In the genomic region with DNA sequence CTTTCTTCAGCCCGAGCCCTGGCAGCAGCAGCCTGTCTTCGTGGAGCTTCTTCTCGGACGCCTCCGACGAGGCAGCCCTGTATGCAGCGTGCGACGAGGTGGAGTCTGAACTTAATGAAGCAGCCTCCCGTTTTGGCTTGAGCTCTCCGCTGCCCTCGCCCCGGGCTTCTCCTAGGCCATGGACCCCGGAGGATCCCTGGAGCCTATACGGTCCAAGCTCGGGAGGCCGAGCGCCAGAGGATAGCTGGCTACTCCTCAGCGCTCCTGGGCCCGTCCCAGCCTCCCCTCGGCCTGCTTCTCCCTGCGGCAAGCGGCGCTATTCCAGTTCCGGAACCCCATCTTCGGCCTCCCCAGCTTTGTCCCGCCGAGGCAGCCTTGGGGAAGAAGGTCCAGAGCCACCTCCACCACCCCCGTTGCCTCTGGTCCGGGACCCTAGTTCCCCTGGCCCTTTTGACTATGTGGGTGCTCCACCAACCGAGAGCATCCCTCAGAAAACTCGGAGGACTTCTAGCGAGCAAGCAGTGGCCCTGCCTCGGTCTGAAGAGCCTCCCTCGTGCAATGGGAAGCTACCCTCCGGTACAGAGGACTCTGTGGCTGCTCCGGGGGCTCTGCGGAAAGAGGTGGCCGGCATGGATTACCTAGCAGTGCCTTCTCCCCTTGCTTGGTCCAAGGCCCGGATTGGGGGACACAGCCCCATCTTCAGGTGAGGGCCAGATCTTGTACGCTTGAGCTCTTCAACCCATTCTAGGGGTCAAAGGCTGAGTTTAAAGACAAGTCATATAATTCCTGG, we compare ENCODE assay signal across 8 mouse cellular contexts. TPM values are rescaled to one million over a fixed set of nuclear protein-coding genes. Genes with fewer than 3 reads are reported as not detected.
DNase-seq lines count a peak whose midpoint lies in the region; ATAC-seq lines count a peak whose summit lies in the region.

No protein-coding gene starts in this region.

- no peak overlapping the region for H3K27ac ChIP-seq in hindbrain, embryonic 15.5 days (replicated peaks)
- H3K27ac ChIP-seq in midbrain, embryonic 15.5 days = no peak overlapping the region

- H3K4me1 ChIP-seq in hindbrain, embryonic 15.5 days (replicated peaks) = peaks cover 41% of the 10 kb centered on the region
- peaks cover 43% of the 10 kb centered on the region for H3K4me1 ChIP-seq in midbrain, embryonic 15.5 days

- no peak for ATAC-seq in hindbrain, embryonic 15.5 days (ENCODE audit: low FRiP score, low read depth)
- ATAC-seq in midbrain, embryonic 15.5 days (replicated peaks) = no peak

- peak; percentile 32 for DNase-seq in adrenal gland, postnatal 10 days
- DNase-seq in adrenal gland, postnatal 4 days (ENCODE audit: low spot score in 2 of 2) = no peak
- peak; percentile 27 for DNase-seq in urinary bladder, adult 2 months (ENCODE audit: low spot score)
- no peak for DNase-seq in urinary bladder, postnatal 36 days (ENCODE audit: low spot score in 2 of 2)
- no peak for DNase-seq in frontal cortex, adult 2 months (ENCODE audit: extremely low spot score in 1 of 2, low spot score in 1 of 2)
- DNase-seq in frontal cortex, postnatal 14 days (ENCODE audit: low spot score in 2 of 2) = no peak

- H3K4me2 ChIP-seq in hindbrain, embryonic 15.5 days = peak overlapping the region; percentile 91
- H3K4me2 ChIP-seq in midbrain, embryonic 15.5 days = peak overlapping the region; percentile 95

- no peaks in the 10 kb centered on the region for H3K9me3 ChIP-seq in hindbrain, embryonic 15.5 days
- no peaks in the 10 kb centered on the region for H3K9me3 ChIP-seq in midbrain, embryonic 15.5 days

- H3K4me3 ChIP-seq in hindbrain, embryonic 15.5 days = peak overlapping the region; percentile 57
- peak overlapping the region; percentile 39 for H3K4me3 ChIP-seq in midbrain, embryonic 15.5 days

- 12% methylated on average over 41 of the region's 41 CpGs for WGBS in hindbrain, embryonic 15.5 days
- 11% methylated on average over 41 of the region's 41 CpGs for WGBS in midbrain, embryonic 15.5 days

- no peaks in the 10 kb centered on the region for H3K36me3 ChIP-seq in hindbrain, embryonic 15.5 days
- H3K36me3 ChIP-seq in midbrain, embryonic 15.5 days (replicated peaks) = no peaks in the 10 kb centered on the region

- H3K9ac ChIP-seq in hindbrain, embryonic 15.5 days = peak overlapping the region; percentile 43
- H3K9ac ChIP-seq in midbrain, embryonic 15.5 days = no peak overlapping the region

- H3K27me3 ChIP-seq in hindbrain, embryonic 15.5 days = peaks cover 21% of the 10 kb centered on the region
- peaks cover 4% of the 10 kb centered on the region for H3K27me3 ChIP-seq in midbrain, embryonic 15.5 days (replicated peaks)

RNA-seq across cellular contexts. Expression of a gene that starts 3.8 kb away (rescaled TPM):
- 10 to 100 TPM; 23.5 to 28.2 TPM for total RNA-seq in adrenal gland, postnatal 10 days (2021)
- 10 to 100 TPM; 47.0 to 49.4 TPM for total RNA-seq in adrenal gland, postnatal 4 days (2021)
- polyA plus RNA-seq in urinary bladder, adult 2 months (2012; rRNA removed) = 37.9 and 44.3 TPM in 2 replicates
- 10.3 and 10.9 TPM in 2 replicates for polyA plus RNA-seq in hindbrain, embryonic 15.5 days (2015; fragmentation: Nextera tagmentation; extraction: Ambion mirVana)
- polyA plus RNA-seq in midbrain, embryonic 15.5 days (2015; fragmentation: Nextera tagmentation; extraction: Ambion mirVana) = 8.4 and 10.8 TPM in 2 replicates
- 1.5 and 2.7 TPM in 2 replicates for polyA plus RNA-seq in frontal cortex, adult 2 months (2012; rRNA removed)

RNA-seq across cellular contexts. Expression of a gene that starts 27.1 kb away (rescaled TPM):
- total RNA-seq in adrenal gland, postnatal 10 days (2021) = 10 to 100 TPM; 20.7 to 24.4 TPM
- 10 to 100 TPM; 46.0 to 52.0 TPM for total RNA-seq in adrenal gland, postnatal 4 days (2021)
- 6.2 and 11.2 TPM in 2 replicates for polyA plus RNA-seq in urinary bladder, adult 2 months (2012; rRNA removed)
- 11.2 and 11.8 TPM in 2 replicates for polyA plus RNA-seq in hindbrain, embryonic 15.5 days (2015; fragmentation: Nextera tagmentation; extraction: Ambion mirVana)
- polyA plus RNA-seq in midbrain, embryonic 15.5 days (2015; fragmentation: Nextera tagmentation; extraction: Ambion mirVana) = 12.4 and 13.6 TPM in 2 replicates
- 3.8 and 4.3 TPM in 2 replicates for polyA plus RNA-seq in frontal cortex, adult 2 months (2012; rRNA removed)

RNA-seq across cellular contexts. Expression of a gene that starts 38.1 kb away (rescaled TPM):
- 1 to 10 TPM; 8.3 to 9.1 TPM for total RNA-seq in adrenal gland, postnatal 10 days (2021)
- total RNA-seq in adrenal gland, postnatal 4 days (2021) = 10 to 100 TPM in 1 of 2 experiments, 1 to 10 TPM in 1; 8.4 to 12.2 TPM
- polyA plus RNA-seq in urinary bladder, adult 2 months (2012; rRNA removed) = 7.0 and 8.9 TPM in 2 replicates
- polyA plus RNA-seq in hindbrain, embryonic 15.5 days (2015; fragmentation: Nextera tagmentation; extraction: Ambion mirVana) = 1.6 and 2.0 TPM in 2 replicates
- 2.3 and 2.7 TPM in 2 replicates for polyA plus RNA-seq in midbrain, embryonic 15.5 days (2015; fragmentation: Nextera tagmentation; extraction: Ambion mirVana)
- polyA plus RNA-seq in frontal cortex, adult 2 months (2012; rRNA removed) = 0.67 and 0.68 TPM in 2 replicates

RNA-seq across cellular contexts. Expression of a gene that starts 42.9 kb away (rescaled TPM):
- 10 to 100 TPM; 10.3 to 12.6 TPM for total RNA-seq in adrenal gland, postnatal 10 days (2021)
- 10 to 100 TPM; 10.4 to 10.9 TPM for total RNA-seq in adrenal gland, postnatal 4 days (2021)
- 7.2 and 9.4 TPM in 2 replicates for polyA plus RNA-seq in urinary bladder, adult 2 months (2012; rRNA removed)
- polyA plus RNA-seq in hindbrain, embryonic 15.5 days (2015; fragmentation: Nextera tagmentation; extraction: Ambion mirVana) = 4.0 and 5.0 TPM in 2 replicates
- 5.7 and 6.2 TPM in 2 replicates for polyA plus RNA-seq in midbrain, embryonic 15.5 days (2015; fragmentation: Nextera tagmentation; extraction: Ambion mirVana)
- 4.0 and 4.3 TPM in 2 replicates for polyA plus RNA-seq in frontal cortex, adult 2 months (2012; rRNA removed)

RNA-seq across cellular contexts. Expression of a gene that starts 57.4 kb away (rescaled TPM):
- total RNA-seq in adrenal gland, postnatal 10 days (2021) = under 1 TPM; 0.15 to 0.48 TPM
- under 1 TPM; 0.39 to 0.76 TPM for total RNA-seq in adrenal gland, postnatal 4 days (2021)
- 0.22 and 0.45 TPM in 2 replicates for polyA plus RNA-seq in urinary bladder, adult 2 months (2012; rRNA removed)
- 0.51 and 0.52 TPM in 2 replicates for polyA plus RNA-seq in hindbrain, embryonic 15.5 days (2015; fragmentation: Nextera tagmentation; extraction: Ambion mirVana)
- 0.19 and 0.20 TPM in 2 replicates for polyA plus RNA-seq in midbrain, embryonic 15.5 days (2015; fragmentation: Nextera tagmentation; extraction: Ambion mirVana)
- polyA plus RNA-seq in frontal cortex, adult 2 months (2012; rRNA removed) = 0.25 and 0.26 TPM in 2 replicates

Comparison
In these comparisons a context has a peak if more than half of its experiments do, and no peak if none do; other contexts are left out.
1. DNase-seq: peak in adrenal gland, postnatal 10 days (single experiment) and urinary bladder, adult 2 months (single experiment); none in adrenal gland, postnatal 4 days (0 of 2), urinary bladder, postnatal 36 days (0 of 2), frontal cortex, adult 2 months (0 of 2) and frontal cortex, postnatal 14 days (0 of 2).